Mouse (Mus musculus) testis, postnatal 14 days (tissue): ENCODE results near the gene Anxa4.

Experiments used
- DNase-seq: peaks from one replicate; pipeline ENCODE4 v3.0.0; 2021; ENCODE audit warnings: low spot score

Anxa4 gene

GRCm38 (mm10) chr6:86752843-86753485 is 40.4 kb downstream of the Anxa4 start:
- DNase-seq, result no peak

GRCm38 (mm10) chr6:86750961-86751360 is 42.4 kb downstream of the Anxa4 start:
- DNase-seq, result no peak

GRCm38 (mm10) chr6:86749817-86750216 is 43.6 kb downstream of the Anxa4 start:
- DNase-seq, result no peak

- DNase-seq, result no peak
Measured at GRCm38 (mm10) chr6:86747171-86747570, 46.2 kb downstream of the Anxa4 start.

GRCm38 (mm10) chr6:86740652-86741051 is 52.7 kb downstream of the Anxa4 start:
- DNase-seq, result no peak

GRCm38 (mm10) chr6:86736830-86737229 is 56.6 kb downstream of the Anxa4 start:
- no peak for DNase-seq

GRCm38 (mm10) chr6:86736313-86736712 is 57.1 kb downstream of the Anxa4 start:
- DNase-seq, result no peak

- DNase-seq, result peak; percentile 95
Measured at GRCm38 (mm10) chr6:86733183-86733876, 60.1 kb downstream of the Anxa4 start, which contains the start of gene Gmcl1. Gmcl1 (minus strand) TSS chr6:86733383.

- peak; percentile 65 for DNase-seq
Measured at GRCm38 (mm10) chr6:86732276-86733173, 60.9 kb downstream of the Anxa4 start.

GRCm38 (mm10) chr6:86728711-86729110 is 64.7 kb downstream of the Anxa4 start:
- no peak for DNase-seq

GRCm38 (mm10) chr6:86721977-86722376 is 71.4 kb downstream of the Anxa4 start:
- DNase-seq, result no peak

GRCm38 (mm10) chr6:86708072-86708774 is 85.2 kb downstream of the Anxa4 start:
- DNase-seq, result no peak

- DNase-seq, result no peak
Measured at GRCm38 (mm10) chr6:86702577-86702976, 90.8 kb downstream of the Anxa4 start.

- no peak for DNase-seq
Measured at GRCm38 (mm10) chr6:86697903-86698302, 95.5 kb downstream of the Anxa4 start.

- DNase-seq, result no peak
Measured at GRCm38 (mm10) chr6:86696213-86696612, 97.2 kb downstream of the Anxa4 start.

- DNase-seq, result no peak
Measured at GRCm38 (mm10) chr6:86694465-86694864, 98.9 kb downstream of the Anxa4 start.

- no peak for DNase-seq
Measured at GRCm38 (mm10) chr6:86689671-86690070, 103.7 kb downstream of the Anxa4 start.

- DNase-seq, result no peak
Measured at GRCm38 (mm10) chr6:86686971-86687370, 106.4 kb downstream of the Anxa4 start.
